Mouse (Mus musculus): ENCODE measurements at regions not wholly inside any gene's neighbourhood (a gene's known extent, or its start where the extent isn't known, plus 50 kb on each side); places are given as distances from the start of the nearest gene placed in this dataset.

DNA sequence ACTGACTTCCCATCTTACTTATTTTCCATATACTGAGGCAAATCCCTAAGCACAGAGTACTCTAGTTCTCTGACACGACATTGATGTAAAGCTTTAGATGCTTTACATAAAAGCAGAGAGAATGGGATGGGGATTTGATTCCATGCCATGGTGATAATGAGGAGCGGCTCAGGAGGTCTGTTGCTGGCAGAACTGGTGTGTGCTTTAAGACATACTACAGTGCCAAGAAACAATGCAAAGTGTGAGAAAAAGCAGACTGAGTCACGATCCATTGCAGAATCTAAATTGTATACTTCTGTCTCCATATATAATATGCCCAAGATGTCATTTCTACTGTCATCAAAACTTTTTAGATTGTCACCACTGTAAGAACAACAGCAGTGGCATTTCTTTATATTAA is 155.5 kb upstream of the Prkd1 start:
- no peak for TF ChIP-seq CTCF (IDR thresholded peaks at IDR 0.05; ENCODE audit: low read depth)
- TF ChIP-seq EP300 (IDR thresholded peaks at IDR 0.05; ENCODE audit: low read depth), result no peak

Measured in liver, embryonic 14.5 days (tissue).